Mouse (Mus musculus): ENCODE data around the gene Hist1h4b. TPM values are rescaled to one million over a fixed set of nuclear protein-coding genes. Genes with fewer than 3 reads are reported as not detected.
"Not testable (repeated sequence)": the region's sequence is repeated elsewhere in the genome, so short reads cannot be mapped to it uniquely, and the experiment has no call there.

The Hist1h4b gene
- polyA plus RNA-seq, 1 experiment from 2014 or later = 1.8 TPM

DNA sequence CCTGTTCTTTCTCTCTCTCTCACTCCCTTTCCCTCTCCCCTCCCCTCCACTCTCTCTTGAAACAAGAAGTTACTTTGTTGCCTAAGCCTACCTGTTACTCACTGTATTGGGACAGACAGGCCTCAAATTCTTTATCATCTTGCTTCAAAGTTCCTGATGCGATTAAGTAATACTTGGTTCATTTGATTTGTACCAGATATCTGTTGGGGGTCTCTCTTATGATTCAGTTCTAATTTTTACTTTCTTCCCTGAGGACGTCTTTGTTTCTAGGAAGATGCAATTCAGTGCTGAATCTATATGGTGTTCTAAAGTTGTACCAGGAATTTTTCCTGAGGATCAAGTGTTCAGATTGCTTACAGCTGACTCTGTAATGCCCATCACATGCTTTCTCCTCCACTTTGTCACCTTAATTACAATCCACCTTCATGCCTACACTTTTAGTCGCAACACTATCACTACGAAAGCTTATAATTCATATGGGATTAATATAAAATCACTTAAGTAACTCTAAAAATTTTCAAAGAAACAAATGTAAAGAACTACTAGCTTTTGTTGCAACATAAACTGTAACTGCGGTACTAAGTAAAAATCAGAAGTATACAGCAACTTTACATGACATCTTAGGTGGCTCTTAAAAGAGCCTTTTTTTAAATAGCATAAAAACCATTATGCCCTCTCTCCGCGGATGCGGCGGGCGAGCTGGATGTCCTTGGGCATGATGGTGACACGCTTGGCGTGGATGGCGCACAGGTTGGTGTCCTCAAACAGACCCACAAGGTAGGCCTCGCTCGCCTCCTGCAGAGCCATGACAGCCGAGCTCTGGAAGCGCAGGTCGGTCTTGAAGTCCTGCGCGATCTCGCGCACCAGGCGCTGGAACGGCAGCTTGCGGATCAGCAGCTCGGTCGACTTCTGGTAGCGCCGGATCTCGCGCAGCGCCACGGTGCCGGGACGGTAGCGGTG lies 12.1 kb upstream of the Hist1h4b start:
- H3K4me1 ChIP-seq (ENCODE audit: control insufficient read depth, insufficient read depth, low read length) = peaks cover 20% of the 10 kb centered on the region
- H3K9ac ChIP-seq (ENCODE audit: low read depth, low read length) = no peak overlapping the region
- peak overlapping the region; percentile 43 for H3K4me3 ChIP-seq (ENCODE audit: low read depth, low read length)
- H3K27ac ChIP-seq (ENCODE audit: low read length) = no peak overlapping the region
- peak overlapping the region; percentile 84 for H3K4me2 ChIP-seq (ENCODE audit: low read length)
- ATAC-seq = no peak
- WGBS = 2% methylated on average over 13 of the region's 36 CpGs
- H3K36me3 ChIP-seq (ENCODE audit: control insufficient read depth, insufficient read depth, low read length) = no peaks in the 10 kb centered on the region
- H3K27me3 ChIP-seq (ENCODE audit: control insufficient read depth, insufficient read depth, low read depth, low read length) = no peaks in the 10 kb centered on the region
- H3K9me3 ChIP-seq (replicated peaks; ENCODE audit: control insufficient read depth, low read length, poor library complexity, severe bottlenecking) = no peaks in the 10 kb centered on the region

DNA sequence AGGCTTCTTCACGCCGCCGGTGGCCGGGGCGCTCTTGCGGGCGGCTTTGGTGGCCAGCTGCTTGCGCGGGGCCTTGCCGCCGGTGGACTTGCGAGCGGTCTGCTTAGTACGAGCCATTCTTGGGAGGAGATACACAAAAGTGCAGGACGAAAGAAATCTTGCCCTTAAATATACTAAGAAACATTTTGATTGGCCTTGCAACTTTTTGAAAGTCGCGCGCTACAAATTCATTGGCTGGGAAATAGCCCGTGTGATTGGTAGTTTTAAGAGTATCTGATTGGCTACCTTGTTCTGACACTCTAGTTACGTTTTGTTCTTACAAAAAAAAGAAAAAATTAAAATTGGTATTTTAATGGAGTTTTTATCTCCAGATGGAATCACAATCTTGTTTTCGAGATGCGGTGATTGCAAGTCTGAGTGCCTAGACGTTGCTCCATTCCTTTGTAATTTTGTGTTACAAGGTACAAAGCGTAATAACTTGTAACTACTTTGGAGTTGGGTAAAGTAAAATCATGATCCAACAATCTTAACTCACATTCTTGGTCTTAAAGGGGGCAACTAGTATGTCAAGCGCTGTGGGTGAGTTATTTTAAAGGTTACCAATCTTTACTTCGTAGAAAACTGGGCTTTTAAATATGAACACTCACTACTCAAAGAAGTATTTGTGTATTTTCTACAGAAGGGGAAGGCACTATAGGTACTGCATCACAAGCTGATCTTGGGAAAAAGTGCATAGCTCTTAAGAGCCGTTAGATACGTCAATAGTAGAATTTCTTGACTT lies 11.2 kb upstream of the Hist1h4b start, which contains the start of gene Hist1h3c:
Gene Hist1h3c (minus strand): TSS at position 222 of the 781 bp plus-strand sequence.
- H3K27ac ChIP-seq (ENCODE audit: low read length) = peak within 1 kb of the TSS; percentile 95
- no peaks in the 10 kb centered on the region for H3K9me3 ChIP-seq (replicated peaks; ENCODE audit: control insufficient read depth, low read length, poor library complexity, severe bottlenecking)
- H3K36me3 ChIP-seq (ENCODE audit: control insufficient read depth, insufficient read depth, low read length) = no peaks in the 10 kb centered on the region
- peaks cover 14% of the 10 kb centered on the region for H3K4me1 ChIP-seq (ENCODE audit: control insufficient read depth, insufficient read depth, low read length)
- peak; percentile 72 for ATAC-seq
- peak within 1 kb of the TSS; percentile 84 for H3K4me2 ChIP-seq (ENCODE audit: low read length)
- peak within 1 kb of the TSS; percentile 46; the same call in 1 of the 2 replicates for H3K9ac ChIP-seq (ENCODE audit: low read depth, low read length)
- peak within 1 kb of the TSS; percentile 43 for H3K4me3 ChIP-seq (ENCODE audit: low read depth, low read length)
- under 1% methylated on average over 22 of the region's 28 CpGs for WGBS
- H3K27me3 ChIP-seq (ENCODE audit: control insufficient read depth, insufficient read depth, low read depth, low read length) = no peaks in the 10 kb centered on the region

DNA sequence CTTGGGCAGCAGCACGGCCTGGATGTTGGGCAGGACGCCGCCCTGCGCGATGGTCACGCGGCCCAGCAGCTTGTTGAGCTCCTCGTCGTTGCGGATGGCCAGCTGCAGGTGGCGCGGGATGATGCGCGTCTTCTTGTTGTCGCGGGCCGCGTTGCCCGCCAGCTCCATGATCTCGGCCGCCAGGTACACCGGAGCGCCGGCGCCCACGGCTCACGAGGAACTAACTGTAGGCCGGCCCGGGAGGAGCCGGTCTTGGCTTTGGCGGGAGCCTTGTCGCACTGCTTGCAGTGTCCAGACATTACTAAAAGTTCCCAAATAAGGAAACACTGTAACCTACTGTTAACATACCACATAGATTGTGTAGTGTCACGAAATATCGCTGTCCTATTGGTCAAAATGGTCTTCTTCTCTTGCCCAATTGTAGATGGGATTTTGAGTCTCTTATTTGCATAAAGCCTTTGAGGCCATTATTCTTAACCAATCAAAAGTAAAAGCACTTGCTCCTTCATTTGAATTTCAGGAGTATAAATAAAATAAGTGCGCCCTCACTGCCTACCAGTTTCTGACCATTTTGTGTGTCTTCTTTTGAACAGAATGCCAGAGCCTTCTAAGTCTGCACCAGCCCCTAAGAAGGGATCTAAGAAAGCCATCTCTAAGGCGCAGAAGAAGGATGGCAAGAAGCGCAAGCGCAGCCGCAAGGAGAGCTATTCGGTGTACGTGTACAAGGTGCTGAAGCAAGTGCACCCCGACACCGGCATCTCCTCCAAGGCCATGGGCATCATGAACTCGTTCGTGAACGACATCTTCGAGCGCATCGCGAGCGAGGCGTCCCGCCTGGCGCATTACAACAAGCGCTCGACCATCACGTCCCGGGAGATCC lies 10.4 kb upstream of the Hist1h4b start, which contains the start of gene Hist1h2bb:
Gene Hist1h2bb (plus strand): TSS at position 534 of the 880 bp plus-strand sequence.
- peak within 1 kb of the TSS; percentile 84 for H3K4me2 ChIP-seq (ENCODE audit: low read length)
- WGBS = under 1% methylated on average over 35 of the region's 58 CpGs
- not testable (repeated sequence) for H3K9me3 ChIP-seq (replicated peaks; ENCODE audit: control insufficient read depth, low read length, poor library complexity, severe bottlenecking); H3K27me3 ChIP-seq (ENCODE audit: control insufficient read depth, insufficient read depth, low read depth, low read length); H3K36me3 ChIP-seq (ENCODE audit: control insufficient read depth, insufficient read depth, low read length)
- peak; percentile 94 for ATAC-seq
- peak within 1 kb of the TSS; percentile 95 for H3K27ac ChIP-seq (ENCODE audit: low read length)
- H3K9ac ChIP-seq (ENCODE audit: low read depth, low read length) = peak within 1 kb of the TSS; percentile 46
- peak within 1 kb of the TSS; percentile 43 for H3K4me3 ChIP-seq (ENCODE audit: low read depth, low read length)
- H3K4me1 ChIP-seq (ENCODE audit: control insufficient read depth, insufficient read depth, low read length) = peaks cover 11% of the 10 kb centered on the region

DNA sequence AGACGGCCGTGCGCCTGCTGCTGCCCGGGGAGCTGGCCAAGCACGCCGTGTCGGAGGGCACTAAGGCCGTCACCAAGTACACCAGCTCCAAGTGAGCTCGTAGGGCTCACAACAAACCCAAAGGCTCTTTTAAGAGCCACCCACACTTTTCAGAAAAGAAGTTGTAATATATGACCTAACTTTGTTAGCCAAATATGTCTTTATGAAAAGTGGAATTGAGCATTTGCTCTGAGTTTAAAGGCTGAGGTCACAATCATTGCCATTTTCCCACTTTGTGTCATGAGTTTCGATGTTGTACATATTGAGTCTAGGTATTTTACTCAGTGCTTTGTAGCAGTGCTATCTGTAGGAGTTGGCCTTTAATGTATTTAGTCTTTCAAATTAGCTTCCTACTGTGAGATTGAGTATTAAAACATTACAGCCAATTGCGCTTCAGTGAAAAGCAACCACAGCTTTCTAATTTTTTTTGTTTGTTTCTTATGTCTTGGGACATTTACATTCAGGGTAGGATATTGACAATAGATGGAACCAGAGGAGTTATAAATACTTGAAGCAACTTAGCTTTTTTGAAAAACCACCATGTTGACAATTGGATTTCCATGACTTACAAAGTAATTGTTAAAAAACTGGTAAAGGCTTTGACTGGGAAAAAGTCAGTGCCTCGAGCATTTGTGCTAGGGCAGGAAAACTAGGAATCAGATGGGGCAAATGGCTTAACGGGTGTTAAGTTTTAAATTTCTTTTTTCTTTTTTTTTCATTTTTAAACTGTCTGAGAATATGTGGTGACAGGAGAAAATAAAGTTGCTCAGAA lies 9.5 kb upstream of the Hist1h4b start:
- H3K9me3 ChIP-seq (replicated peaks; ENCODE audit: control insufficient read depth, low read length, poor library complexity, severe bottlenecking) = no peaks in the 10 kb centered on the region
- peaks cover 15% of the 10 kb centered on the region for H3K4me1 ChIP-seq (ENCODE audit: control insufficient read depth, insufficient read depth, low read length)
- peak overlapping the region; percentile 84 for H3K4me2 ChIP-seq (ENCODE audit: low read length)
- 3% methylated on average over 10 of the region's 13 CpGs for WGBS
- H3K4me3 ChIP-seq (ENCODE audit: low read depth, low read length) = peak overlapping the region; percentile 43
- ATAC-seq = peak; percentile 11
- no peaks in the 10 kb centered on the region for H3K27me3 ChIP-seq (ENCODE audit: control insufficient read depth, insufficient read depth, low read depth, low read length)
- H3K9ac ChIP-seq (ENCODE audit: low read depth, low read length) = peak overlapping the region; percentile 34
- H3K27ac ChIP-seq (ENCODE audit: low read length) = peak overlapping the region; percentile 85
- H3K36me3 ChIP-seq (ENCODE audit: control insufficient read depth, insufficient read depth, low read length) = no peaks in the 10 kb centered on the region

DNA sequence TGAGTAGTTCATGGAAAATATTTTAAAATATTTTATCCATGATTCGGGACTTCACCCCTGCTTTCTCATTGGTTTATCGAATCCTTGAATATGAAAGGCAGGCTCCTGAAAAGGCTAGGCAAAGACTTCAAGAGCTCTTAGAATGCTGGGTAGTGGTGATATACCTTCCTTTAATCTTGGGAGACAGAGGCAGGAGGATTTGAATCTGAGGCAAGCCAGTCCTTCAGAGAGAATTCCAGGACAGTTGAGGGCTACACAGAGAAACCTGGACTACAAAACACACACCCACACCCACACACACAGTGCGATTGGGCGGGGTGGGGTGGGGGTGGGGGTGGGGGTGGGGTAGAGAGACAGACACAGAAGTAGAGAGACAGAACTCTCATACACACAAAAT lies 8.9 kb upstream of the Hist1h4b start:
- ATAC-seq = no peak
- Histone ChIP-seq H3K9me3 (replicated peaks; ENCODE audit: control insufficient read depth, low read length, poor library complexity, severe bottlenecking) (no peaks in the 10 kb centered on the region), H3K27me3 (ENCODE audit: control insufficient read depth, insufficient read depth, low read depth, low read length) (no peaks in the 10 kb centered on the region), H3K9ac (ENCODE audit: low read depth, low read length) (no peak overlapping the region), H3K27ac (ENCODE audit: low read length) (no peak overlapping the region), H3K36me3 (ENCODE audit: control insufficient read depth, insufficient read depth, low read length) (no peaks in the 10 kb centered on the region), H3K4me2 (ENCODE audit: low read length) (no peak overlapping the region), H3K4me1 (ENCODE audit: control insufficient read depth, insufficient read depth, low read length) (peaks cover 19% of the 10 kb centered on the region), H3K4me3 (ENCODE audit: low read depth, low read length) (no peak overlapping the region)
- 6% methylated on average over 4 of the region's 4 CpGs for WGBS

DNA sequence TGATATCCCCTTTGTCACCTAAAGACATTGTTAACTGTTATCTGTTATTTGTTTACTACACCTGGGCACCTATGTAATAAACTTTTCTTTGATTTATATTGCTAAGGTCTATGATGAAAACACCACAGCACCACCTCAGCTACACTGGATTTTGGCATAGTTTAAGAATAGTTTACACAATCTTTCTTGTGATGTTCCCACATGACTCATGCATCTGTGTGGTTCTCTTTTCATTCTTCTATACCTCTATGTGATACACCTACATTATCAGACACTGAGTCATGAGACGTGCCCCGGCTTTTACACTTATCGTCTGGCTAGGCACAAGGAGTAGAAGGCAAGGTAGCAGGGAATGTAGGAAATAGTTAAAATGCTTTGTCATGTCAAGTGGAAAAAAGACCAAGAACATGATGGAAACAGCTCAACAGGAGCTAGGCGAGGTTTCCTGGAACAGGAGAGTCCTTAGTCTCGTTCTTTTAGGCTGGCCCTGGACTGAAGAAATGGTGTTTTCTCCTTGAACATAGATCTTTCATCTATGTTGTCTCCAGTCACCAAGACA lies 7.2 kb upstream of the Hist1h4b start:
- Histone ChIP-seq H3K4me3 (ENCODE audit: low read depth, low read length) (no peak overlapping the region), H3K27me3 (ENCODE audit: control insufficient read depth, insufficient read depth, low read depth, low read length) (no peaks in the 10 kb centered on the region), H3K4me1 (ENCODE audit: control insufficient read depth, insufficient read depth, low read length) (peaks cover 19% of the 10 kb centered on the region), H3K9ac (ENCODE audit: low read depth, low read length) (no peak overlapping the region), H3K9me3 (replicated peaks; ENCODE audit: control insufficient read depth, low read length, poor library complexity, severe bottlenecking) (no peaks in the 10 kb centered on the region), H3K27ac (ENCODE audit: low read length) (no peak overlapping the region), H3K4me2 (ENCODE audit: low read length) (no peak overlapping the region), H3K36me3 (ENCODE audit: control insufficient read depth, insufficient read depth, low read length) (no peaks in the 10 kb centered on the region)
- ATAC-seq = no peak
- 91% methylated on average over 5 of the region's 5 CpGs for WGBS

DNA sequence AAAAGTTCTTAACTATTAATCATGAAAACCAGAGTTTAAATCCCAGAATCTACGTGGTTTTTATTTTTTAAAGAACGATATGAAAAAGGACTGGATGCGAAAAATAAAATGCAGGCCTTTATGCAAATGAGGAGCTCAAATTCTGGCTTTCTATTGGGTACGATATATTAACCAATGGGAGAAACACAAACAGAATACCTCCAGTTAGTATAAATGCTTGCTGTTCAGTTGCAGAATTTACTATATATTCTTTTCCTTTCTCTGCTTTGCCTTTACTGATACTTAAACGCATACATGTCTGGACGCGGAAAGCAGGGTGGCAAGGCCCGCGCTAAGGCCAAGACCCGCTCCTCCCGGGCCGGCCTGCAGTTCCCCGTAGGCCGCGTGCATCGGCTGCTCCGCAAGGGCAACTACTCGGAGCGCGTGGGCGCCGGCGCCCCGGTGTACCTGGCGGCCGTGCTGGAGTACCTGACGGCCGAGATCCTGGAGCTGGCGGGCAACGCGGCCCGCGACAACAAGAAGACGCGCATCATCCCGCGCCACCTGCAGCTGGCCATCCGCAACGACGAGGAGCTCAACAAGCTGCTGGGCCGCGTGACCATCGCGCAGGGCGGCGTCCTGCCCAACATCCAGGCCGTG lies 5.9 kb upstream of the Hist1h4b start, which contains the start of gene Hist1h2ab:
Gene Hist1h2ab (plus strand): TSS at position 288 of the 639 bp plus-strand sequence.
- ATAC-seq = peak; percentile 41
- Histone ChIP-seq H3K4me3 (ENCODE audit: low read depth, low read length) (peak within 1 kb of the TSS; percentile 45), H3K27ac (ENCODE audit: low read length) (peak within 1 kb of the TSS; percentile 90), H3K4me2 (ENCODE audit: low read length) (peak within 1 kb of the TSS; percentile 77), H3K9ac (ENCODE audit: low read depth, low read length) (peak within 1 kb of the TSS; percentile 57), H3K4me1 (ENCODE audit: control insufficient read depth, insufficient read depth, low read length) (peaks cover 19% of the 10 kb centered on the region)
- under 1% methylated on average over 29 of the region's 47 CpGs for WGBS
- not testable (repeated sequence) for H3K9me3 ChIP-seq (replicated peaks; ENCODE audit: control insufficient read depth, low read length, poor library complexity, severe bottlenecking); H3K36me3 ChIP-seq (ENCODE audit: control insufficient read depth, insufficient read depth, low read length); H3K27me3 ChIP-seq (ENCODE audit: control insufficient read depth, insufficient read depth, low read depth, low read length)
